Mouse (Mus musculus) limb, embryonic 11.5 days (tissue): ENCODE data around the gene Cacnb1. TPM values are rescaled to one million over a fixed set of nuclear protein-coding genes. Genes with fewer than 3 reads are reported as not detected.

ENCODE experiments used
- ATAC-seq: fragments of 200-750 bp; cut with Nextera tagmentation; 2 replicates; pipeline ENCODE4 v1.8.0; 2017; ENCODE audit warnings: low read depth; ENCODE audit not compliant: insufficient number of reproducible peaks, low FRiP score, low TSS enrichment
- DNase-seq: peaks from one replicate; pipeline ENCODE4 v3.0.0-alpha.2; 2015; ENCODE audit warnings: low spot score
- H3K27ac ChIP-seq: fragments of 300-500 bp; sonication (generic); replicated peaks from 2 replicates; pipeline ENCODE4 v1.5.1; 2014; ENCODE audit warnings: low read depth, mild to moderate bottlenecking, low read length
- H3K27me3 ChIP-seq: fragments of 300-500 bp; sonication (generic); 2 replicates; pipeline ENCODE4 v1.6.1; 2014; ENCODE audit warnings: mild to moderate bottlenecking, low read length, mixed read lengths; ENCODE audit not compliant: control insufficient read depth, insufficient read depth
- H3K36me3 ChIP-seq: fragments of 300-500 bp; sonication (generic); 2 replicates; pipeline ENCODE4 v1.6.1; 2014; ENCODE audit warnings: mild to moderate bottlenecking, low read length, moderate library complexity, mixed read lengths; ENCODE audit not compliant: control insufficient read depth, insufficient read depth
- H3K4me1 ChIP-seq: fragments of 300-500 bp; sonication (generic); 2 replicates; pipeline ENCODE4 v1.6.1; 2014; ENCODE audit warnings: low read length, mixed read lengths; ENCODE audit not compliant: control insufficient read depth, insufficient read depth
- H3K4me2 ChIP-seq: fragments of 300-500 bp; sonication (generic); 2 replicates; pipeline ENCODE4 v1.6.1; 2014; ENCODE audit warnings: low read depth, mild to moderate bottlenecking, moderate library complexity; ENCODE audit not compliant: severe bottlenecking
- H3K4me3 ChIP-seq: fragments of 300-500 bp; sonication (generic); 2 replicates; pipeline ENCODE4 v1.5.1; 2014; ENCODE audit warnings: low read depth, low read length
- H3K9ac ChIP-seq: fragments of 300-500 bp; sonication (generic); 2 replicates; pipeline ENCODE4 v1.6.1; 2014; ENCODE audit warnings: mild to moderate bottlenecking, low read length
- H3K9me3 ChIP-seq: fragments of 300-500 bp; sonication (generic); 2 replicates; pipeline ENCODE4 v1.6.1; 2016; ENCODE audit warnings: low read length; ENCODE audit not compliant: control insufficient read depth
- WGBS: fragments of 180-500 bp; shearing (Covaris S2); extraction: QIAGEN DNeasy Blood & Tissue Kit; methylation state at CpG from one replicate; pipeline ENCODE4 v1.1.7; 2014; 5-methylcytosine and 5-hydroxymethylcytosine counted together
- polyA plus RNA-seq: library from polyadenylated mRNA; unstranded; fragments of >200 nt; fragmentation: Nextera tagmentation; extraction: Ambion mirVana; gene quantifications from 2 replicates; pipeline ENCODE4 v1.2.1, GENCODE M21; 2014

Gene Cacnb1
- polyA plus RNA-seq, 1 experiment from 2014 or later: 6.8 TPM

DNA sequence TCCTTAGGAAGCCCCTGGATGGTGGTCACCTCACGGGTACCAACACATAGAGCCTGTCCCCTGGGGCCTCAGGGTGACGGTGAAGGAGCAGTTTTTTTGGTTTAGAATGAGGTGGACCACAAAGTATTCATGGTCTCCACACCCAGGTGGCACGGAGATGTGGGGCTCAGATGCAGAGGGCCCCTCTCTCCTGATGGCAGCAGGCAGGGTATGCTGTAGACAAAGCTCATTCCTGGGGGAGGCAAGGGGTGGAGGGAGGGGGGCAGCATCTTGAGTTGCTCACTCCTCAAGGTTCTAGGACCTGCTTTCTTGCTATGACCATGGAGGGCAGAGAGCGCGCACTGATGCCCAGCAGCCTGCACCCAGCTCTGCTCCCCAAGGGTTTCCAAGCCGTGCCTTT, 20.8 kb downstream of the Cacnb1 start:
- no peak overlapping the region for H3K27ac ChIP-seq

DNA sequence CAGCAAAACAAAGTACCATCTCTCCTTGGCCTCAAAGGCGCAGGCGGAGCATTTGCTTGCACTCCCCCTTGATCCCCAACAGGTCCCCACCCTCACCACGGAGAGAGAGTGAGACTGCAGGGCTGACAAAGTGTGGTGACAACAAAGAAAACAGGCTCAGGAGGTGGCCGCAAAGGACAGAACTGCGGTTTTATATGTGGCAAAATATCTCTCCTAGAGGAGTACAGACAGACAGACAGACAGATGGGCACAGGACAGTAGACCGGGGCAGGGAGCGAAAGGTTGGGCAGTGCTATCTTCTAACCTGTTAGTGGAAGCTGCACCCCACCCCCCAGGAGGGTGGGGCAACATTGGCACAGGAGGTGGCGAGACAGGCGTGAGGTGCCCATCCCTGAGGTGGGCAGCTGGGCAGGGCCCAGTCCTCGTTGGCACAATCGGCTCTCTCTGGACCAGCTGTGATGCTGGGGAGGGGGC, 21.4 kb downstream of the Cacnb1 start:
- DNase-seq (no peak), ATAC-seq (no peak)
- peaks cover 12% of the 10 kb centered on the region for H3K27me3 ChIP-seq
- H3K4me1 ChIP-seq: peaks cover 18% of the 10 kb centered on the region
- H3K27ac ChIP-seq: no peak overlapping the region
- no peak overlapping the region for H3K9ac ChIP-seq
- H3K4me2 ChIP-seq: no peak overlapping the region
- no peaks in the 10 kb centered on the region for H3K36me3 ChIP-seq
- 20% methylated on average over 11 of the region's 11 CpGs for WGBS
- no peak overlapping the region for H3K4me3 ChIP-seq
- H3K9me3 ChIP-seq: no peaks in the 10 kb centered on the region

More for the DNA sequence above, 20.8 kb downstream of the Cacnb1 start:
- Histone ChIP-seq H3K36me3 (no peaks in the 10 kb centered on the region), H3K4me1 (peaks cover 18% of the 10 kb centered on the region), H3K9ac (no peak overlapping the region), H3K9me3 (no peaks in the 10 kb centered on the region), H3K4me3 (no peak overlapping the region), H3K27me3 (peaks cover 12% of the 10 kb centered on the region), H3K4me2 (no peak overlapping the region)
- WGBS: 57% methylated on average over 6 of the region's 6 CpGs
- DNase-seq: no peak
- ATAC-seq: no peak

GRCm38 (mm10) chr11:98000378-98001140, 22.3 kb downstream of the Cacnb1 start:
- DNase-seq (no peak), ATAC-seq (no peak)
- WGBS: 18% methylated on average over 7 of the region's 7 CpGs
- no peak overlapping the region for H3K27ac ChIP-seq
- no peak overlapping the region for H3K9ac ChIP-seq
- H3K9me3 ChIP-seq: no peaks in the 10 kb centered on the region
- no peak overlapping the region for H3K4me3 ChIP-seq
- H3K4me2 ChIP-seq: no peak overlapping the region
- H3K4me1 ChIP-seq: peaks cover 18% of the 10 kb centered on the region
- no peaks in the 10 kb centered on the region for H3K36me3 ChIP-seq
- peaks cover 12% of the 10 kb centered on the region for H3K27me3 ChIP-seq

DNA sequence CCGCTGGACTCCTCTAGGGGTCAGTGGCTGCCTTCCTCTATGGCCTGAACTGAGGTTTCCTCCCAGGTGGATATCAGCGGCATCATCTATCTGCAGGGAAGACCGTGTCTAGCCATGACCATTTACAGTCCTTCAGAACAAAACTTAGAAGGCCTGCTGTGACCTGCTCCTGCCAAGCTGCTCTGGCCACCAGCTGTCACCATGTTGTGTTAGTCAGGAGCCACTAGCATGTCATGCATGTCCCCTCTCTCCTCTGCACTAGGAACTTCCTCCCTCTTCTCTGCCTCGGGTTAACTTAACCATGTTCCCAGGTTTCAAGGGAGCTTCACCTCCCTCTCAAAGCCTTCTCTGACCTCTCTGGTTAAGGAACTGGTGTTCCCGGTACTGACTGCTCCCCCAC, 23.1 kb downstream of the Cacnb1 start:
- Histone ChIP-seq H3K9ac (no peak overlapping the region), H3K4me3 (no peak overlapping the region), H3K36me3 (no peaks in the 10 kb centered on the region), H3K4me2 (no peak overlapping the region), H3K27ac (no peak overlapping the region), H3K4me1 (peaks cover 26% of the 10 kb centered on the region), H3K27me3 (peaks cover 15% of the 10 kb centered on the region), H3K9me3 (no peaks in the 10 kb centered on the region)
- DNase-seq: no peak
- 60% methylated on average over 5 of the region's 5 CpGs for WGBS
- ATAC-seq: no peak

- Histone ChIP-seq H3K4me2 (no peak overlapping the region), H3K36me3 (no peaks in the 10 kb centered on the region), H3K4me3 (no peak overlapping the region), H3K27me3 (peaks cover 16% of the 10 kb centered on the region), H3K27ac (no peak overlapping the region), H3K9ac (no peak overlapping the region), H3K4me1 (peaks cover 29% of the 10 kb centered on the region), H3K9me3 (no peaks in the 10 kb centered on the region)
- DNase-seq (no peak), ATAC-seq (no peak)
- 73% methylated on average over 7 of the region's 7 CpGs for WGBS
Measured at GRCm38 (mm10) chr11:97998898-97999608, 23.8 kb downstream of the Cacnb1 start.

DNA sequence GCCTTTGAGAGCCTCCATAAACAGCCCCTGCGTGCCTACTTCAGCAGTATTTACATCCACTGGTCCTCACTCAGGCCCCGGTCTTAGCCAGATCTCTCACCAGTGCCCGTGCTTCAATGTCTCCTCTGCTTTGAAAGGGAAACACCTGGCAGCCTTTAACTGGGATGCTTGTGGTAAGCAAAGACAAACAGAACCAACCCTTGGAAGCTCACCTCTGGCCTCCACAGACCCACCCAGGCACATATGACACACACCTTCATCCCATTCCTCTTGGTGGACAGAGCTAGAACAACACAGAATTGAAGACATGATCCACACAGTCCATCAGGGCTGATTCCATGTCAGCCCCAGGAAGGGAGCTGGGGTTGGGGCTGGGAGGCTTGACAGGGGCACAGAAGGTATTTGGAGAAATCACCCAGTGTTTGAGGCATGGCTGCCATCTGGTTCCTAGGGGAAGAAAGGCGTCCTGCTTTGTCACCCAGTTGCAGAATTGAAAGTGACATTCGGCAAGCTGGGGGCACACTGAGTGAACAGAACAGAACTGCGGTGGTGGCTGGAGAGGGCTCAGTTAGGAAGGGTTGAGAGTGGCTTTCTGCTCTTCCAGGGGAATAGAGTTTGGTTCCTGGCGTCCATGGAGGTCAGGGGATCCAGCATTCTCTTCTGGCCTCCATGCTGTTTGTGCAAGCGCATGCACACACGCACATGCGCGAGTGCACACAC, 24.6 kb downstream of the Cacnb1 start:
- H3K36me3 ChIP-seq: no peaks in the 10 kb centered on the region
- peaks cover 16% of the 10 kb centered on the region for H3K27me3 ChIP-seq
- no peak for ATAC-seq

DNA sequence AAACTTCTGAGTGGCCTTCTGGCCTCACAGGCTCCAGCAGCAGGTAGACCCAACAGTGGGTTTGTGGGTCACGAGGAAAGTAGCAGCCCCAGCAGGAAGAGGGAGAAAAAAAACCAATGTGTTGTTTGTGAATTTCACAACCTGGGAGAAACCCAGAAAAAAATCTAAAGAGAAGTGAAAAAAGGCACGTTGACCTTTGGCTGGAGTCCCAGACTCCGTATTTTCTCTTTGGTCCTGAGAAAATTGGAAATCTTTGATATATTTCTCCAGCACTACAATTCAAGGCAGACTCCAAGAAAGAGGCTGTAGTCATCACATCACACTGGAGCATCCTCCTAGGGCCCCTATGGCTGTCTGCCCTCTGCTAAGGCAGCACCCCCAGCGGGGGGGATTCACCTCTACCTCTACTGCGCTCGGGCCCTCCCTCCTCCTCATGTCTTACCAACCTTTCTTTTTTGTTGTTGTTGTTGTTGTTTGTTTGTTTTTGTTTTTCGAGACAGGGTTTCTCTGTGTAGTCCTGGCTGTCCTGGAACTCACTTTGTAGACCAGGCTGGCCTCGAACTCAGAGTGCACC, 25.4 kb downstream of the Cacnb1 start:
- no peaks in the 10 kb centered on the region for H3K36me3 ChIP-seq
- no peak overlapping the region for H3K4me3 ChIP-seq
- H3K27me3 ChIP-seq: peaks cover 16% of the 10 kb centered on the region
- H3K4me1 ChIP-seq: peaks cover 24% of the 10 kb centered on the region; the same call in 1 of the 2 replicates
- 81% methylated on average over 8 of the region's 8 CpGs for WGBS
- no peak overlapping the region for H3K4me2 ChIP-seq
- H3K27ac ChIP-seq: no peak overlapping the region
- ATAC-seq (no peak), DNase-seq (no peak)
- no peaks in the 10 kb centered on the region for H3K9me3 ChIP-seq
- no peak overlapping the region for H3K9ac ChIP-seq

More for the DNA sequence above, 24.6 kb downstream of the Cacnb1 start:
- no peak overlapping the region for H3K4me3 ChIP-seq
- H3K4me2 ChIP-seq: no peak overlapping the region
- DNase-seq: no peak
- no peaks in the 10 kb centered on the region for H3K9me3 ChIP-seq
- 80% methylated on average over 11 of the region's 11 CpGs for WGBS
- H3K9ac ChIP-seq: no peak overlapping the region
- peaks cover 29% of the 10 kb centered on the region for H3K4me1 ChIP-seq
- H3K27ac ChIP-seq: no peak overlapping the region

- H3K4me1 ChIP-seq: peaks cover 19% of the 10 kb centered on the region; the same call in 1 of the 2 replicates
- peaks cover 12% of the 10 kb centered on the region for H3K27me3 ChIP-seq
- no peak overlapping the region for H3K4me3 ChIP-seq
- DNase-seq (no peak), ATAC-seq (no peak)
- H3K9me3 ChIP-seq: no peaks in the 10 kb centered on the region
- H3K27ac ChIP-seq: no peak overlapping the region
- H3K36me3 ChIP-seq: no peaks in the 10 kb centered on the region
- 78% methylated on average over 1 of the region's 1 CpGs for WGBS
- no peak overlapping the region for H3K4me2 ChIP-seq
- no peak overlapping the region for H3K9ac ChIP-seq
Measured at GRCm38 (mm10) chr11:97996691-97997090, 26.1 kb downstream of the Cacnb1 start.
